Mouse (Mus musculus) limb, embryonic 10.5 days (tissue): ENCODE results near the gene Metrnl. TPM values are rescaled to one million over a fixed set of nuclear protein-coding genes. Genes with fewer than 3 reads are reported as not detected.
A peak's percentile ranks its signal among the peaks of the same experiment; 100 is the strongest.

Source experiments
- DNase-seq: peaks from one replicate; pipeline ENCODE4 v3.0.0-alpha.2; 2017; ENCODE audit warnings: low spot score
- H3K27ac ChIP-seq: fragments of 300-500 bp; sonication (generic); 2 replicates; pipeline ENCODE4 v1.5.1; 2016; ENCODE audit warnings: mild to moderate bottlenecking
- H3K27me3 ChIP-seq: fragments of 300-500 bp; sonication (generic); 2 replicates; pipeline ENCODE4 v1.6.1; 2016; ENCODE audit warnings: low read depth, mild to moderate bottlenecking; ENCODE audit not compliant: poor library complexity, severe bottlenecking
- H3K36me3 ChIP-seq: fragments of 300-500 bp; sonication (generic); 2 replicates; pipeline ENCODE4 v1.6.1; 2016; ENCODE audit warnings: mild to moderate bottlenecking, moderate library complexity
- H3K4me1 ChIP-seq: fragments of 300-500 bp; sonication (generic); 2 replicates; pipeline ENCODE4 v1.6.1; 2016
- H3K4me3 ChIP-seq: fragments of 300-500 bp; sonication (generic); 2 replicates; pipeline ENCODE4 v1.5.1; 2016; ENCODE audit warnings: mild to moderate bottlenecking, moderate library complexity
- H3K9me3 ChIP-seq: fragments of 300-500 bp; sonication (generic); replicated peaks from 2 replicates; pipeline ENCODE4 v1.6.1; 2016; ENCODE audit warnings: mild to moderate bottlenecking
- WGBS: fragments of 180-500 bp; shearing (Covaris S2); methylation state at CpG from one replicate; pipeline ENCODE4 v1.1.7; 2016; 5-methylcytosine and 5-hydroxymethylcytosine counted together
- polyA plus RNA-seq: library from polyadenylated mRNA; unstranded; fragments of >200 nt; fragmentation: Nextera tagmentation; extraction: Ambion mirVana; gene quantifications from 2 replicates; pipeline ENCODE4 v1.2.1, GENCODE M21; 2016

Metrnl gene
- polyA plus RNA-seq, 1 experiment from 2014 or later: 3.9 TPM

GRCm38 (mm10) chr11:121714745-121715485 is 13.6 kb downstream of the Metrnl start:
- H3K9me3 ChIP-seq: no peaks in the 10 kb centered on the region
- no peaks in the 10 kb centered on the region for H3K36me3 ChIP-seq
- no peaks in the 10 kb centered on the region for H3K27me3 ChIP-seq
- no peak overlapping the region for H3K27ac ChIP-seq
- WGBS: 85% methylated on average over 2 of the region's 2 CpGs
- H3K4me1 ChIP-seq: peaks cover 2% of the 10 kb centered on the region; the same call in 1 of the 2 replicates
- H3K4me3 ChIP-seq: no peak overlapping the region
- DNase-seq: no peak

- Histone ChIP-seq H3K4me1 (no peaks in the 10 kb centered on the region), H3K9me3 (no peaks in the 10 kb centered on the region), H3K27ac (no peak overlapping the region), H3K4me3 (no peak overlapping the region), H3K27me3 (no peaks in the 10 kb centered on the region), H3K36me3 (no peaks in the 10 kb centered on the region)
- DNase-seq: peak; percentile 45
- 60% methylated on average over 6 of the region's 6 CpGs for WGBS
These were observed 16.4 kb downstream of the Metrnl start for GRCm38 (mm10) chr11:121717724-121718123.

- 93% methylated on average over 3 of the region's 3 CpGs for WGBS
- no peak for DNase-seq
- H3K9me3 ChIP-seq: no peaks in the 10 kb centered on the region
- no peak overlapping the region for H3K27ac ChIP-seq
- no peaks in the 10 kb centered on the region for H3K36me3 ChIP-seq
- no peaks in the 10 kb centered on the region for H3K27me3 ChIP-seq
- no peaks in the 10 kb centered on the region for H3K4me1 ChIP-seq
- no peak overlapping the region for H3K4me3 ChIP-seq
These were observed 19.4 kb downstream of the Metrnl start for GRCm38 (mm10) chr11:121720752-121721151.

GRCm38 (mm10) chr11:121722434-121722833 is 21.1 kb downstream of the Metrnl start:
- WGBS: 75% methylated on average over 2 of the region's 2 CpGs
- H3K4me3 ChIP-seq: no peak overlapping the region
- DNase-seq: no peak
- no peaks in the 10 kb centered on the region for H3K36me3 ChIP-seq
- no peaks in the 10 kb centered on the region for H3K4me1 ChIP-seq
- H3K27me3 ChIP-seq: no peaks in the 10 kb centered on the region
- no peak overlapping the region for H3K27ac ChIP-seq
- no peaks in the 10 kb centered on the region for H3K9me3 ChIP-seq

- Histone ChIP-seq H3K27ac (no peak overlapping the region), H3K4me1 (no peaks in the 10 kb centered on the region), H3K27me3 (no peaks in the 10 kb centered on the region), H3K4me3 (no peak overlapping the region), H3K9me3 (no peaks in the 10 kb centered on the region), H3K36me3 (no peaks in the 10 kb centered on the region)
- DNase-seq: no peak
- 83% methylated on average over 2 of the region's 2 CpGs for WGBS
These were observed 25.3 kb downstream of the Metrnl start for GRCm38 (mm10) chr11:121726625-121727024.

- Histone ChIP-seq H3K36me3 (no peaks in the 10 kb centered on the region), H3K4me1 (peaks cover 23% of the 10 kb centered on the region), H3K27me3 (no peaks in the 10 kb centered on the region), H3K4me3 (no peak overlapping the region), H3K9me3 (no peaks in the 10 kb centered on the region), H3K27ac (no peak overlapping the region)
- no peak for DNase-seq
- 79% methylated on average over 1 of the region's 1 CpGs for WGBS
These were observed 32.8 kb downstream of the Metrnl start for GRCm38 (mm10) chr11:121734184-121734583.

GRCm38 (mm10) chr11:121734892-121735291 is 33.5 kb downstream of the Metrnl start:
- WGBS: 23% methylated on average over 1 of the region's 1 CpGs
- DNase-seq: no peak
- no peak overlapping the region for H3K4me3 ChIP-seq
- no peaks in the 10 kb centered on the region for H3K36me3 ChIP-seq
- H3K27me3 ChIP-seq: no peaks in the 10 kb centered on the region
- peaks cover 25% of the 10 kb centered on the region for H3K4me1 ChIP-seq
- no peak overlapping the region for H3K27ac ChIP-seq
- no peaks in the 10 kb centered on the region for H3K9me3 ChIP-seq

GRCm38 (mm10) chr11:121738616-121739015 is 37.3 kb downstream of the Metrnl start:
- no peak for DNase-seq
- no peaks in the 10 kb centered on the region for H3K9me3 ChIP-seq
- H3K27ac ChIP-seq: 0 out of 2 replicates have a peak overlapping the region, but pooled peaks have one; percentile 30
- H3K4me1 ChIP-seq: peaks cover 29% of the 10 kb centered on the region
- H3K4me3 ChIP-seq: no peak overlapping the region
- H3K27me3 ChIP-seq: no peaks in the 10 kb centered on the region
- no peaks in the 10 kb centered on the region for H3K36me3 ChIP-seq
- 54% methylated on average over 3 of the region's 3 CpGs for WGBS

- H3K9me3 ChIP-seq: no peaks in the 10 kb centered on the region
- 92% methylated on average over 1 of the region's 1 CpGs for WGBS
- no peak overlapping the region for H3K27ac ChIP-seq
- DNase-seq: no peak
- H3K4me3 ChIP-seq: no peak overlapping the region
- H3K36me3 ChIP-seq: no peaks in the 10 kb centered on the region
- H3K4me1 ChIP-seq: peaks cover 17% of the 10 kb centered on the region
- H3K27me3 ChIP-seq: no peaks in the 10 kb centered on the region
These were observed 39.6 kb downstream of the Metrnl start for GRCm38 (mm10) chr11:121740906-121741305.

GRCm38 (mm10) chr11:121741433-121741832 is 40.1 kb downstream of the Metrnl start:
- Histone ChIP-seq H3K36me3 (no peaks in the 10 kb centered on the region), H3K4me1 (peaks cover 17% of the 10 kb centered on the region), H3K4me3 (no peak overlapping the region), H3K9me3 (no peaks in the 10 kb centered on the region), H3K27me3 (no peaks in the 10 kb centered on the region), H3K27ac (no peak overlapping the region)
- 84% methylated on average over 1 of the region's 1 CpGs for WGBS
- no peak for DNase-seq

- no peaks in the 10 kb centered on the region for H3K9me3 ChIP-seq
- WGBS: 78% methylated on average over 1 of the region's 1 CpGs
These were observed 41.8 kb downstream of the Metrnl start for GRCm38 (mm10) chr11:121743113-121743512.

GRCm38 (mm10) chr11:121743915-121744628 is 42.7 kb downstream of the Metrnl start:
- Histone ChIP-seq H3K9me3 (no peaks in the 10 kb centered on the region), H3K36me3 (no peaks in the 10 kb centered on the region), H3K4me1 (peaks cover 7% of the 10 kb centered on the region), H3K27me3 (no peaks in the 10 kb centered on the region), H3K27ac (no peak overlapping the region), H3K4me3 (no peak overlapping the region)
- no peak for DNase-seq

More at GRCm38 (mm10) chr11:121743113-121743512, 41.8 kb downstream of the Metrnl start:
- Histone ChIP-seq H3K4me1 (peaks cover 17% of the 10 kb centered on the region), H3K4me3 (no peak overlapping the region), H3K36me3 (no peaks in the 10 kb centered on the region), H3K27ac (no peak overlapping the region), H3K27me3 (no peaks in the 10 kb centered on the region)
- DNase-seq: no peak

- H3K4me1 ChIP-seq: no peaks in the 10 kb centered on the region
These were observed 45.7 kb downstream of the Metrnl start for GRCm38 (mm10) chr11:121746941-121747494.

More at GRCm38 (mm10) chr11:121746941-121747494, 45.7 kb downstream of the Metrnl start:
- 81% methylated on average over 12 of the region's 12 CpGs for WGBS
- DNase-seq: no peak
- H3K36me3 ChIP-seq: no peaks in the 10 kb centered on the region
- H3K27ac ChIP-seq: no peak overlapping the region
- no peaks in the 10 kb centered on the region for H3K27me3 ChIP-seq
- no peak overlapping the region for H3K4me3 ChIP-seq
- H3K9me3 ChIP-seq: no peaks in the 10 kb centered on the region
